In genomic region chr17:57098321-57098720, GRCm38 (mm10) we compare ENCODE assay signal across 20 mouse cellular contexts. TPM values are rescaled to one million over a fixed set of nuclear protein-coding genes. Genes with fewer than 3 reads are reported as not detected.
"Had no signal": no experiment of that assay in that cellular context is flagged by ENCODE, and none has a peak within 500 bp of the region (broad histone marks: within the 10 kb centered on the region; RNA-seq: fewer than 3 reads in every experiment).

No protein-coding gene starts in this region.

- DNase-seq: lung, adult 18-20 months; lung, embryonic 14.5 days; lung, postnatal 10 days; lung, postnatal 4 days; retina, postnatal 1 day; right cerebral cortex, adult 18-20 months; right cerebral cortex, postnatal 25 days; right cerebral cortex, postnatal 4 days; spleen, adult 18-20 months; thymus, adult 18-20 months; thymus, postnatal 14 days; thymus, postnatal 36 days had no signal

- H3K27ac ChIP-seq: liver, embryonic 15.5 days; midbrain, embryonic 13.5 days; neural tube, embryonic 13.5 days; neural tube, embryonic 15.5 days had no signal

- H3K4me3 ChIP-seq: liver, embryonic 15.5 days; megakaryocyte, embryonic 14.5 days; midbrain, embryonic 13.5 days; myocyte; neural tube, embryonic 13.5 days; neural tube, embryonic 15.5 days had no signal

- H3K27me3 ChIP-seq: megakaryocyte, embryonic 14.5 days had no signal

- H3K4me2 ChIP-seq: liver, embryonic 15.5 days; lung, embryonic 14.5 days; midbrain, embryonic 13.5 days; neural tube, embryonic 13.5 days; neural tube, embryonic 15.5 days had no signal

- ATAC-seq: midbrain, embryonic 13.5 days; midbrain, embryonic 16.5 days had no signal

- H3K36me3 ChIP-seq: liver, embryonic 15.5 days; midbrain, embryonic 13.5 days; neural tube, embryonic 13.5 days; neural tube, embryonic 15.5 days had no signal

- H3K9me3 ChIP-seq: liver, embryonic 15.5 days; midbrain, embryonic 13.5 days; neural tube, embryonic 13.5 days; neural tube, embryonic 15.5 days had no signal

- H3K9ac ChIP-seq: liver, embryonic 15.5 days; lung, embryonic 14.5 days; midbrain, embryonic 13.5 days; neural tube, embryonic 13.5 days; neural tube, embryonic 15.5 days had no signal

RNA-seq across cellular contexts. Expression of gene Crb3, which starts 39.4 kb away (rescaled TPM):
- total RNA-seq: megakaryocyte progenitor cell, adult 5-6 weeks had no signal
- polyA plus RNA-seq: myocyte had no signal
